Mouse (Mus musculus): Measurements from ENCODE around the gene Cldn10. TPM values are rescaled to one million over a fixed set of nuclear protein-coding genes. Genes with fewer than 3 reads are reported as not detected.

Cldn10 gene
- total RNA-seq, 2 experiments from 2014 or later, result 1.3 to 1.5 TPM

- DNase-seq (ENCODE audit: low spot score in 2 of 2), result no peak
These were observed 116.3 kb downstream of the Cldn10 start for GRCm38 (mm10) chr14:118903867-118904562.

DNA sequence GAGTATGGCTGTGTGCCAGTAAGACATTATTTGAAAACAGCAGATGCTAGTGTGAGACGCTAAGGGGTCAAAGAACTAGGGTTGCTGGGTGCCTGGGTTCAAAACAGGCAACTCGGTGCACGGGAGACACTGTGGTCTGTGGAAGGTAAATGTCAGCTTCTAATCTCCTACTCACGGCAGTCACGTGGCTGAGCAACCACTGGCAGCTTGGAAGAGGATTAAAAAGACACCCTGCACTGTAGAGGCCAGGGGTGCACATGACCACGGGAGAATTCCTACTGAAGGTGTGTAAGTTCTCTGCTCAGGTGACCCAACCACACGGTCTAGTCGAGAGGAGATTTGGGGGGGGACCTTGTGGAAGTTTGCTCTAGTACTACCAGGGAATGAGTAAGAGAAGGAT is 119.9 kb downstream of the Cldn10 start:
- DNase-seq (ENCODE audit: low spot score in 2 of 2), result no peak

- no peak for DNase-seq (ENCODE audit: low spot score in 2 of 2)
These were observed 122.2 kb downstream of the Cldn10 start for GRCm38 (mm10) chr14:118909872-118910271.

GRCm38 (mm10) chr14:118910332-118911222 is 122.9 kb downstream of the Cldn10 start:
- peak; percentile 56 to 66 for DNase-seq (ENCODE audit: low spot score in 2 of 2)

GRCm38 (mm10) chr14:118911521-118911920 is 123.8 kb downstream of the Cldn10 start:
- DNase-seq (ENCODE audit: low spot score in 2 of 2), result no peak

GRCm38 (mm10) chr14:118913651-118914050 is 125.9 kb downstream of the Cldn10 start:
- DNase-seq (ENCODE audit: low spot score in 2 of 2), result no peak

DNA sequence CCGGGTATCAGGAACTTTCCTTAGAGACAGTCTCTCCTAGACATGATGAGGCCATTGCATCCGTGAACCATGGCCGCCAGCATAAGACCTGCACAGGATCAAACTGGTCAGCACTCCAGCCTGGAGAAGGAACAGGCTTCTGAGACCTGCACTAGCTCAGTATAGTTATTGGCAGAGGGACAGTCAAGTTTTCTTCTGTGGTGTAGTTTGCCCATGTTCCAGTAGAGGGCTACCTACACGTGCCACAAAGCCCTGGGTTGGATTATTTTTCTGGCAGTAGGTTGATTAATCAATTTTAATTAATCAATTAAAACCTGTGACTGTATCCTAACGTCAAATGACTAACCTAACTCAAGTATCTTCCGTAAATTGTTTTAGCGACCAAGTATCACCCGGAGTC is 131.3 kb downstream of the Cldn10 start:
- no peak for DNase-seq (ENCODE audit: low spot score in 2 of 2)

DNA sequence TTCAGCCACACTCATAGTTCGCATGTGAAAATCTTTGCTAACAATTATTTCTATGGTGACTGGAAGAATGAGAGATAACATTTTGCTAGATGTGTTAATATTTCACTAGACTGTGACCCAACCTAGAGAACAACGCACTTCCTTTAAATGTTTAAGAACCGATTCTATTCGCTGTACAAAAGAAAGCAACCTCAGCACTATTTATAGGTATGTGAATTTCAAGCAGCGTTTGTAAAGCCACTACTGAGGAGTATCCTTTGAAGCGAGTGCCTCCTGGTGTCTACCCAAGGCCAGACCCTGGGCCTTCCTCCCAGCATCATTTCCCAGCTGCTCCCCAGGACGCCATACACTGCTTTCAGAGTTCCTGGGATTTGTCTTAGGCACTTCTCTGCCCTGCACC is 132.9 kb downstream of the Cldn10 start:
- DNase-seq (ENCODE audit: low spot score in 2 of 2), result no peak

DNA sequence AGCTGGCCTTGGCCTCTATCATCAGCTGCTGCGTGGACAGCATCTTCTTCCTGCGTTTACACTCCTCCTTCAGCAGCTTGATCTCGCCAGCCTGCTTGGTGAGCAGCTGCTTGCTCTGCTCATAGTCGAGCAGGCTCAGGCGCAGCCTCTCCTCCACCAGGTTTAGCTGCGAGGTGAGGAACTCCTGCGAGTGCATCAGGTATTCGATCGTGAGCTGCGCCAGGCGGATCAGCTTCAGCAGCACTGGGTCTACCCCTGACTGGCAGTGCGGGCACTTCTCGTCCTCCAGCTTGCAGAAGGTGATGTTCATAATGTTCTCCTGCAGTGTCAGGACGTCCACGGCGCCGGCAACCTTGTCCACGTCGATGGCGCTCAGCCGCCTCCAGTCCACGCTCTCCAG is 134.5 kb downstream of the Cldn10 start:
- DNase-seq (ENCODE audit: low spot score in 2 of 2), result no peak

GRCm38 (mm10) chr14:118922667-118923184 is 135.0 kb downstream of the Cldn10 start:
- no peak for DNase-seq (ENCODE audit: low spot score in 2 of 2)

Other genes starting within 250 kb of the Cldn10 start
- 10 to 100 TPM; 13.8 to 16.9 TPM for gene Abcc4, start 81.7 kb upstream of the Cldn10 start, total RNA-seq (2021)
- gene Dzip1, start 137.6 kb downstream of the Cldn10 start, total RNA-seq (2021), result 10 to 100 TPM; 11.6 to 12.3 TPM
- gene Dnajc3, start 150.1 kb downstream of the Cldn10 start, total RNA-seq (2021), result 10 to 100 TPM; 62.9 to 67.4 TPM